Mouse (Mus musculus) MEL (cell line): ENCODE results near the gene Nup54. TPM values are rescaled to one million over a fixed set of nuclear protein-coding genes. Genes with fewer than 3 reads are reported as not detected.
A peak's percentile ranks its signal among the peaks of the same experiment; 100 is the strongest.

Source experiments
- DNase-seq: peaks from one replicate; pipeline ENCODE4 v3.0.0; 2011; ENCODE audit warnings: low read depth, low spot score
- H3K27ac ChIP-seq: 2 replicates; pipeline ENCODE4 v1.5.1; 2012; ENCODE audit warnings: low read depth, mild to moderate bottlenecking, control low read depth, low read length, moderate library complexity; ENCODE audit not compliant: control insufficient read depth
- H3K27me3 ChIP-seq, 2 experiments: fragments of 150-350 bp in 1 of 2; sonication (generic) in 1 of 2; 2 replicates each; pipeline ENCODE4 v1.6.1; 2012; ENCODE audit warnings: low read length in 2 of 2, mild to moderate bottlenecking in 2 of 2, improper control_type of control experiment in 1 of 2, moderate library complexity in 1 of 2; ENCODE audit not compliant: insufficient read depth in 2 of 2, control insufficient read depth in 1 of 2
- H3K36me3 ChIP-seq, 2 experiments: 2 replicates each; pipeline ENCODE4 v1.6.1; 2012 to 2014; ENCODE audit warnings: low read length in 2 of 2, improper control_type of control experiment in 1 of 2, inconsistent platforms in 1 of 2, mild to moderate bottlenecking in 1 of 2; ENCODE audit not compliant: insufficient read depth in 2 of 2, control insufficient read depth in 1 of 2
- H3K4me1 ChIP-seq, 2 experiments: fragments of 150-350 bp in 1 of 2; sonication (generic) in 1 of 2; 2 replicates each; pipeline ENCODE4 v1.6.1; 2012; ENCODE audit warnings: low read length in 2 of 2, improper control_type of control experiment in 1 of 2, mild to moderate bottlenecking in 1 of 2; ENCODE audit not compliant: insufficient read depth in 2 of 2, control insufficient read depth in 1 of 2
- H3K4me3 ChIP-seq, 2 experiments: fragments of 150-350 bp in 1 of 2; sonication (generic) in 1 of 2; 2 replicates each; pipeline ENCODE4 v1.5.1; 2012; ENCODE audit warnings: low read depth in 2 of 2, low read length in 2 of 2, mild to moderate bottlenecking in 2 of 2, moderate library complexity in 2 of 2, control low read depth in 1 of 2, improper control_type of control experiment in 1 of 2; ENCODE audit not compliant: control insufficient read depth in 1 of 2, insufficient read depth in 1 of 2
- H3K79me2 ChIP-seq: 2 replicates; pipeline ENCODE4 v1.6.1; 2012; ENCODE audit warnings: mild to moderate bottlenecking, low read length, moderate library complexity; ENCODE audit not compliant: control insufficient read depth, poor library complexity, insufficient read depth
- H3K9ac ChIP-seq: 2 replicates; pipeline ENCODE4 v1.6.1; 2012; ENCODE audit warnings: low read depth, mild to moderate bottlenecking, control low read depth, low read length, moderate library complexity; ENCODE audit not compliant: control insufficient read depth, poor library complexity, severe bottlenecking
- H3K9me3 ChIP-seq: fragments of 150-350 bp; sonication (generic); replicated peaks from 2 replicates; pipeline ENCODE4 v1.6.1; 2012; ENCODE audit warnings: mild to moderate bottlenecking, low read length, improper control_type of control experiment, moderate library complexity; ENCODE audit not compliant: insufficient read depth
- CHD1 ChIP-seq: IDR thresholded peaks from 2 replicates; pipeline ENCODE4 v1.6.1; 2012; ENCODE audit warnings: low read depth, mild to moderate bottlenecking, inconsistent platforms, low read length, improper control_type of control experiment
- CHD2 ChIP-seq: IDR thresholded peaks from 2 replicates; pipeline ENCODE4 v1.6.1; 2011; ENCODE audit warnings: low read length, improper control_type of control experiment
- E2F4 ChIP-seq: IDR thresholded peaks from 2 replicates; pipeline ENCODE4 v1.6.1; 2011; ENCODE audit warnings: low read depth, low read length, improper control_type of control experiment, borderline replicate concordance
- ELF1 ChIP-seq: IDR thresholded peaks from 2 replicates; pipeline ENCODE4 v1.6.1; 2014; ENCODE audit warnings: low read depth, mild to moderate bottlenecking, inconsistent platforms, low read length, improper control_type of control experiment, moderate library complexity
- EP300 ChIP-seq, 2 experiments: IDR thresholded peaks; 2 replicates each; pipeline ENCODE4 v1.6.1; 2011; ENCODE audit warnings: improper control_type of control experiment in 2 of 2, low read length in 2 of 2, low read depth in 1 of 2, mild to moderate bottlenecking in 1 of 2
- ETS1 ChIP-seq: IDR thresholded peaks from 2 replicates; pipeline ENCODE4 v1.6.1; 2012; ENCODE audit warnings: low read depth, mild to moderate bottlenecking, inconsistent platforms, low read length, improper control_type of control experiment, moderate library complexity
- GABPA ChIP-seq: IDR thresholded peaks from 2 replicates; pipeline ENCODE4 v1.6.1; 2012; ENCODE audit warnings: low read depth, mild to moderate bottlenecking, inconsistent platforms, low read length, improper control_type of control experiment, moderate library complexity
- GATA1 ChIP-seq: IDR thresholded peaks from 2 replicates; pipeline ENCODE4 v1.6.1; 2011; ENCODE audit warnings: low read depth, low read length, improper control_type of control experiment
- JUND ChIP-seq: IDR thresholded peaks from 2 replicates; pipeline ENCODE4 v1.6.1; 2011; ENCODE audit warnings: low read depth, mild to moderate bottlenecking, improper control_type of control experiment, low read length
- KAT2A ChIP-seq: conservative IDR thresholded peaks from 2 replicates; pipeline ENCODE4 v1.6.1; 2012; ENCODE audit warnings: low read depth, low read length, improper control_type of control experiment, inconsistent platforms
- MAFK ChIP-seq: IDR thresholded peaks from 2 replicates; pipeline ENCODE4 v1.6.1; 2011; ENCODE audit warnings: low read depth, mild to moderate bottlenecking, low read length, improper control_type of control experiment, borderline replicate concordance
- MAX ChIP-seq: IDR thresholded peaks from 2 replicates; pipeline ENCODE4 v1.6.1; 2011; ENCODE audit warnings: low read length, improper control_type of control experiment
- MEF2A ChIP-seq: IDR thresholded peaks from 2 replicates; pipeline ENCODE4 v1.6.1; 2014; ENCODE audit warnings: low read depth, mild to moderate bottlenecking, inconsistent platforms, low read length, improper control_type of control experiment; ENCODE audit not compliant: poor library complexity, insufficient replicate concordance, severe bottlenecking; ENCODE audit errors: extremely low read depth
- MYC ChIP-seq: IDR thresholded peaks from 2 replicates; pipeline ENCODE4 v1.6.1; 2011; ENCODE audit warnings: low read depth, mild to moderate bottlenecking, low read length, improper control_type of control experiment, moderate library complexity
- NRF1 ChIP-seq: IDR thresholded peaks from 2 replicates; pipeline ENCODE4 v1.6.1; 2014; ENCODE audit warnings: low read depth, mild to moderate bottlenecking, inconsistent platforms, low read length, improper control_type of control experiment, moderate library complexity; ENCODE audit not compliant: poor library complexity, insufficient read depth, severe bottlenecking
- POLR2A ChIP-seq, 2 experiments: IDR thresholded peaks; 2 replicates each; pipeline ENCODE4 v1.6.1; 2011 to 2012; ENCODE audit warnings: low read length in 2 of 2, mild to moderate bottlenecking in 2 of 2, control low read depth in 1 of 2, improper control_type of control experiment in 1 of 2, low read depth in 1 of 2, moderate library complexity in 1 of 2; ENCODE audit not compliant: control insufficient read depth in 1 of 2, insufficient read depth in 1 of 2, poor library complexity in 1 of 2
- POLR2AphosphoS5 ChIP-seq: IDR thresholded peaks from 2 replicates; pipeline ENCODE4 v1.6.1; 2012; ENCODE audit warnings: low read depth, borderline replicate concordance, mild to moderate bottlenecking, inconsistent platforms, low read length, moderate library complexity, mixed read lengths
- TCF12 ChIP-seq: IDR thresholded peaks from 2 replicates; pipeline ENCODE4 v1.6.1; 2014; ENCODE audit warnings: low read depth, mild to moderate bottlenecking, inconsistent platforms, low read length, improper control_type of control experiment, moderate library complexity
- UBTF ChIP-seq: IDR thresholded peaks from 2 replicates; pipeline ENCODE4 v1.6.1; 2012; ENCODE audit warnings: low read depth, mild to moderate bottlenecking, inconsistent platforms, low read length, improper control_type of control experiment, moderate library complexity, borderline replicate concordance; ENCODE audit not compliant: insufficient read depth
- USF2 ChIP-seq, 2 experiments: IDR thresholded peaks; 2 replicates each; pipeline ENCODE4 v1.6.1; 2011 to 2012; ENCODE audit warnings: improper control_type of control experiment in 2 of 2, low read length in 2 of 2, borderline replicate concordance in 1 of 2, inconsistent platforms in 1 of 2, low read depth in 1 of 2, mild to moderate bottlenecking in 1 of 2; ENCODE audit not compliant: insufficient read depth in 1 of 2
- ZC3H11A ChIP-seq: IDR thresholded peaks from 2 replicates; pipeline ENCODE4 v1.6.1; 2012; ENCODE audit warnings: low read depth, mild to moderate bottlenecking, inconsistent platforms, low read length, improper control_type of control experiment
- ZKSCAN1 ChIP-seq: IDR thresholded peaks from 2 replicates; pipeline ENCODE4 v1.6.1; 2012; ENCODE audit warnings: low read depth, mild to moderate bottlenecking, inconsistent platforms, low read length, improper control_type of control experiment, moderate library complexity
- ZNF384 ChIP-seq: IDR thresholded peaks from 2 replicates; pipeline ENCODE4 v1.6.1; 2012; ENCODE audit warnings: low read depth, mild to moderate bottlenecking, inconsistent platforms, low read length, improper control_type of control experiment
- polyA plus RNA-seq, 2 experiments: library from polyadenylated mRNA; stranded (reverse) in 1 of 2; unstranded in 1 of 2; fragments of >175 nt in 1 of 2; fragments of >200 nt in 1 of 2; gene quantifications; 2 replicates each; pipeline versions ENCODE4 v1.2.1 to v1.2.4; 2012; ENCODE audit warnings: low replicate concordance in 2 of 2, low read depth in 1 of 2; ENCODE audit not compliant: insufficient read length in 2 of 2, insufficient read depth in 1 of 2, missing spikeins in 1 of 2
- total RNA-seq: library from RNA; depleted of rRNA; stranded (reverse); fragments of 300-350 nt; gene quantifications from 2 replicates; pipeline ENCODE4 v1.2.3, GENCODE M21; 2012

Nup54 gene
- total and polyA plus RNA-seq, 3 experiments = 67.5 to 106 TPM; not detected in 1

- TF ChIP-seq E2F4 (no peak), MAX (peak; percentile 93), MYC (peak; percentile 97), JUND (no peak), ZKSCAN1 (no peak)
Measured at GRCm38 (mm10) chr5:92435025-92435584, at the start of gene Nup54 (continued).

GRCm38 (mm10) chr5:92472863-92473262, 37.8 kb upstream of the Nup54 start:
- DNase-seq = no peak
- TF ChIP-seq ZKSCAN1 (no peak), CHD2 (no peak), GATA1 (no peak), E2F4 (no peak), TCF12 (no peak), GABPA (no peak), EP300 (IDR thresholded peaks at IDR 0.05; ENCODE audit: low read depth in 1 of 2, low read length in 2 of 2) (no peak), USF2 (IDR thresholded peaks at IDR 0.05; ENCODE audit: borderline replicate concordance in 1 of 2, insufficient read depth in 1 of 2, low read depth in 1 of 2, low read length in 2 of 2) (no peak), POLR2AphosphoS5 (no peak), ELF1 (no peak), UBTF (no peak), CHD1 (no peak), MEF2A (no peak), JUND (no peak), MYC (no peak)
- H3K79me2 ChIP-seq = no peaks in the 10 kb centered on the region
- H3K9ac ChIP-seq = no peak overlapping the region
- peaks cover 16 to 17% of the 10 kb centered on the region in 2 experiments for H3K4me1 ChIP-seq
- no peak overlapping the region for H3K27ac ChIP-seq
- peaks cover 0 to 10% of the 10 kb centered on the region in 2 experiments; a peak in 3 of 4 replicates for H3K36me3 ChIP-seq
- H3K4me3 ChIP-seq = no peak overlapping the region
- H3K27me3 ChIP-seq = no peaks in the 10 kb centered on the region
- H3K9me3 ChIP-seq = no peaks in the 10 kb centered on the region

- Histone ChIP-seq H3K4me3 (no peak overlapping the region), H3K4me1 (peaks cover 17 to 18% of the 10 kb centered on the region in 2 experiments), H3K36me3 (peaks cover 0 to 10% of the 10 kb centered on the region in 2 experiments; a peak in 3 of 4 replicates), H3K79me2 (no peaks in the 10 kb centered on the region), H3K9me3 (no peaks in the 10 kb centered on the region), H3K9ac (no peak overlapping the region), H3K27me3 (no peaks in the 10 kb centered on the region), H3K27ac (no peak overlapping the region)
- TF ChIP-seq USF2 (IDR thresholded peaks at IDR 0.05; ENCODE audit: borderline replicate concordance in 1 of 2, insufficient read depth in 1 of 2, low read depth in 1 of 2, low read length in 2 of 2) = no peak
- TF ChIP-seq KAT2A = no peak
- TF ChIP-seq MEF2A = no peak
- no peak for TF ChIP-seq ZNF384
- TF ChIP-seq NRF1 = no peak
- no peak for TF ChIP-seq ZC3H11A
- no peak for TF ChIP-seq ETS1
- TF ChIP-seq MAFK = no peak
- TF ChIP-seq POLR2AphosphoS5 = no peak
- no peak for TF ChIP-seq POLR2A (IDR thresholded peaks at IDR 0.05; ENCODE audit: control insufficient read depth in 1 of 2, insufficient read depth in 1 of 2, low read depth in 1 of 2, low read length in 2 of 2, poor library complexity in 1 of 2)
- no peak for TF ChIP-seq CHD2
- no peak for DNase-seq
Measured at GRCm38 (mm10) chr5:92471531-92471930, 36.5 kb upstream of the Nup54 start.
